Mouse (Mus musculus): ENCODE measurements around the gene Pidd1.

DNA sequence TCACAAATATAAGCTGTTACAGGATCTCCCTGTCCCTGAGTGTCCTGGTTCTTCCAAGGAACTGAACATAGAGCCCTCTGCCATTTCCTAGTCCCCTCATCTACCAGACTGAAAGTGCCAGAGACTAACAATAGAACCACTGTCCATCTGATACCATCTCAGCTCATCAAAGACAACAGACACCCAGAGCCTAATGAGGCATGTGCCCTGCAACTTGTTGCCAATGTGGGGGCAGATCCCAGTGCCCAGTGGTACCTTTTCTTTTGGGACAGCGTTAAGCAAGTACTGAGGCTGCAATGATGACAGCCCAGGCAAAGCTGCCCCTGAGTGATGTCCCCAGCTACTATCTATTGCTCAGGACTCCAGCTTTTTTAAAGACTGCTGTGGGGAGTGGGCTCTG, 42.4 kb upstream of the Pidd1 start:
- no peak for TF ChIP-seq POLR2A (IDR thresholded peaks at IDR 0.05; ENCODE audit: insufficient read length, low read depth)
- no peak for TF ChIP-seq REST (IDR thresholded peaks at IDR 0.05; ENCODE audit: insufficient read depth, insufficient read length)
- no peak for TF ChIP-seq MYOG (IDR thresholded peaks at IDR 0.05; ENCODE audit: control insufficient read depth in 1 of 3, insufficient read depth in 1 of 3, insufficient read length in 2 of 3, low read depth in 2 of 3)
- no peak for TF ChIP-seq MYOD1 (IDR thresholded peaks at IDR 0.05; ENCODE audit: control insufficient read depth in 1 of 3, insufficient read length in 2 of 3, low read depth in 2 of 3)
- no peak for TF ChIP-seq TCF12 (IDR thresholded peaks at IDR 0.05; ENCODE audit: insufficient read depth, poor library complexity, severe bottlenecking)
- no peak for TF ChIP-seq SRF (IDR thresholded peaks at IDR 0.05; ENCODE audit: control insufficient read depth, insufficient read length, low read depth)
- TF ChIP-seq CEBPB (IDR thresholded peaks at IDR 0.05; ENCODE audit: insufficient read depth, poor library complexity, severe bottlenecking), result no peak
- TF ChIP-seq USF1 (IDR thresholded peaks at IDR 0.05; ENCODE audit: low read depth), result no peak
